Mouse (Mus musculus) erythroblast, embryonic 14.5 days (primary cell): ENCODE data around the gene 6430548M08Rik.

Source experiments
- GATA1 ChIP-seq: IDR thresholded peaks from 2 replicates; pipeline ENCODE4 v1.6.1; 2012; ENCODE audit warnings: low read length, inconsistent platforms, mixed read lengths
- TAL1 ChIP-seq: IDR thresholded peaks from 3 replicates; pipeline ENCODE4 v1.6.1; 2012; ENCODE audit warnings: low read length, inconsistent platforms, mixed read lengths

GRCm38 (mm10) chr8:120213939-120214338 lies 100.0 kb downstream of the 6430548M08Rik start:
- TF ChIP-seq GATA1 (no peak), TAL1 (no peak)
